Mouse (Mus musculus): Measurements from ENCODE around the gene Inhbe.
A peak's percentile ranks its signal among the peaks of the same experiment; 100 is the strongest.

Gene Inhbe

DNA sequence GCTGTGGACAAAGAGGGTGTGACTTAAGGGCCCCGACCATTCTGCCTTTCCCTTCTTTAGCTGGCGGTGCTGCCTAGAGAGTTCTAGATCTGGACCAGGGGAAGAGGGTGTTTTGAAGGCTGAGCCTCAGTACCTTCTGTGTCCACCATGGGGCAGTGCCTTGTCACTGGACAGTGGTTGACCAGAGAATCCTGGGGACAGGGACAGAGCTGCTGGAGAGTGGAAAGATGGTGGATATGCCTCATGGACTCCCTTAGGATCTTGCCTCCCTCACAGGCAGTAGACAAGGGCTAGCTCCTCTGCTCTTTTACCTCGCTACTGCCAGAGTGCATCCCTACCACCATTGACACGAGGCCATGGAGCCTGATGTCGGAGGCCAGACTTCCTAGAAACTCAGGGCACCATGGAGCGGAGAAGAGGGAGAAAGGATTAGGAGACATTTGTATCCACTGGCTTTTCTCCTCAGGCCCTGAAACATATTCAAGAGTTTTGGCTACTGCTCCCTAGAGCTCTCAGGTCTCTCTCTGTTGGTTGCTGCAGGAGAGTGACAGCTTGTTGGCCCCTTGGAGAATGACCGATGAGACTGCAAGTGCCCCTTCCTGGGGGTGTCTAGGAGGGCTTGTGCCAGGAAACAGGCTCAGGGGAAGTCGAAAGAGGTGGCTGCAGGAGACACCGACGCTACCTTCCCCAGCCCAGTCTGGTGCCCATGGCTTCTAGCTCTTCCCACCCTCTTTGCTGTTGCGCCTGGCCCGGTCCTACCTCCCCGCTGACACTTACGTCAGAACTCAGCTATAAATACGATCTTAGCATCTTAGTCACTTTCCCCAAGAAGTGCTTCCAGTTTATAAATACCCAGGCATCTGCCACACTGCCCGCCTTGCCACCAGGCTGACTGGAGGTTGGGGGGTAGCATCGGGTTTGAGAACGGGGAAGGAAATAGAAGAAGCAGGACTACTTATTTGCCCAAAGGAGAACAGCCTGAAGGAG, at the start of gene Inhbe:
Inhbe (minus strand) TSS at position 503 of the 987 bp plus-strand sequence.
- no peak for DNase-seq (ENCODE audit: low read depth, low spot score)

GRCm38 (mm10) chr10:127391774-127392173, 37.6 kb upstream of the Inhbe start:
- peak; percentile 84 for DNase-seq (ENCODE audit: low read depth, low spot score)

- DNase-seq (ENCODE audit: low read depth, low spot score), result no peak
These were observed 27.5 kb upstream of the Inhbe start for GRCm38 (mm10) chr10:127381743-127382134.

GRCm38 (mm10) chr10:127380767-127381742, 26.8 kb upstream of the Inhbe start:
- DNase-seq (ENCODE audit: low read depth, low spot score), result peak; percentile 77

GRCm38 (mm10) chr10:127380251-127380691, 26.1 kb upstream of the Inhbe start, which contains the start of gene R3hdm2:
TSS of gene R3hdm2 (plus strand) at chr10:127380327.
- peak; percentile 98 for DNase-seq (ENCODE audit: low read depth, low spot score)

GRCm38 (mm10) chr10:127379654-127380053, 25.4 kb upstream of the Inhbe start:
- no peak for DNase-seq (ENCODE audit: low read depth, low spot score)

- DNase-seq (ENCODE audit: low read depth, low spot score), result no peak
These were observed 23.5 kb upstream of the Inhbe start for GRCm38 (mm10) chr10:127377700-127378099.

DNA sequence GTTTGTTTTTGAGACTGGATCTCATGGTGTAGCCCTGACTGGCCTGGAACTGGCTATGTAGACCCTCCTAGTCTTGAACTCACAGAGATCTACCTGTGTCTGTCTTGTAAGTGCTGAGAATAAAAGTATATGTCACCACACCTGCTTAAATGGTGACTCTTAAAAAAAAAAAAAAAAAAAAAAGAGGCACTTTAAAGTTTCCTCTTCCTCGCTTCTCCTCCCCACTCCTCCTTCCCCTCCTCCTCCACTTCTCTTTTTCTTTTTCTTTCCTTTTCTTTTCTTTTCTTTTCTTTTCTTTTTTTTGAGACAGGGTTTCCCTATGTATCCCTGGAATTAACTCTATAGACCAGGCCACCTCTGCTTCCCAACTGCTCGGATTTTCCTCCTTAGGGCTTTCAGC, 16.8 kb upstream of the Inhbe start:
- DNase-seq (ENCODE audit: low read depth, low spot score), result no peak

- DNase-seq (ENCODE audit: low read depth, low spot score), result no peak
These were observed 15.9 kb upstream of the Inhbe start, which contains the start of gene Inhbc for GRCm38 (mm10) chr10:127369834-127370820. TSS of gene Inhbc (minus strand) at chr10:127370431.

GRCm38 (mm10) chr10:127368273-127368672, 14.1 kb upstream of the Inhbe start:
- no peak for DNase-seq (ENCODE audit: low read depth, low spot score)

DNA sequence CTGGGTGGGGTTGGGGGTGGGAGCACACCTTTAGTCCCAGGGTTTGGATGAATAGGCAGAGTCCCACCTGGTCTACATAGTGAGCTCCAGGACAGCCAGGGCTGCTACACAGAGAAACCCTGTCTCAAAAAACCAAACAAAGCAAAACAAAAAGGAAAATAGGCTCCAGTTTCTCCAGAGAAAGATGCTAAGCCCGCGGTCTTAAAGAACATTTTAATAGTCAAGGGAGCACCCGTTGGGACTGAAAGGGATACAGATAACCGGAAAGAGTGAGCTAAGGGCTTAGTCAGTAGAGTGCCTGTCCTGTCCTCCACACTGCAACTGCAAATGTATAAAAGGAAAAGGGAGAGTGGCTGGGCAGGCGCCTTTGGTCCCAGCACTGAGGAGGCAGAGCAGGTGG, 12.9 kb upstream of the Inhbe start:
- no peak for DNase-seq (ENCODE audit: low read depth, low spot score)

- no peak for DNase-seq (ENCODE audit: low read depth, low spot score)
These were observed 6.5 kb upstream of the Inhbe start for GRCm38 (mm10) chr10:127360714-127361113.

DNA sequence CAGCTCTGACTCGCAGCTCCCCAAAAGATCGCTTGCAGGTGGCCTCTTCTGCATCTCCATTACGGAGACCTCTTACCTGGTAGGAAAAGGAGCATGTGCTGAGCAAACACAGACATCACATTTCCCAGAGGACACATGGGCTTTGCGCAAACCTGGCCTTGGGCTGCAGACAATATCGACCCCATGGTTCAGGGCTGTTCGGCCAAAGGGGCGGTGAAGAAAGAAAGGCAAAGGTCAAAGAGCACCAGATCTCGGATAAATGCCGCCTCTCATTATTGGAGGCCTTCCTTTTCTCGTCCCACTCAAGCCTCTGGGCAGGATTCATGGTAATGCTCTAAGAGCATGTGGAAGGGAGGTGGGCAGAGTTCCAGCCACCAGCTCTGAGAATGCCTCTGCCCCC, 1.1 kb upstream of the Inhbe start:
- no peak for DNase-seq (ENCODE audit: low read depth, low spot score)

DNA sequence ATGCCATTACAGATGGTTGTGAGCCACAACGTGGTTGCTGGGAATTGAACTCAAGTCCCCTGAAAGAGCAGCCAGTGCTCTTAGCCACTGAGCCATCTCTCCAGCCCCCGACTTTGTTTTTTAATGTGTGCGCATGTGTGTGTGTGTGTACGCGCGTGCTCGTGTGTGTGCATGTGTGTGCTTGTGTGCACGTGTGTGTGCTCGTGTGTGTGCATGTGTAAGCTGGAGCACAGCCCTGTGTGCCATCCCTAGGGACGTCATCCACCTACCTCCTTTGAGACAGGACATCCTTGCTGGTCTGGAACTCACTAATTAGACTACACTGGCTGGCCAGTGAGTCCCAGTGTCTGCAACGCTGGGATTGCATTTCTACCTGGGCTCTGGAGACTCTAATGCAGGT, 1.4 kb downstream of the Inhbe start:
- DNase-seq (ENCODE audit: low read depth, low spot score), result no peak

DNA sequence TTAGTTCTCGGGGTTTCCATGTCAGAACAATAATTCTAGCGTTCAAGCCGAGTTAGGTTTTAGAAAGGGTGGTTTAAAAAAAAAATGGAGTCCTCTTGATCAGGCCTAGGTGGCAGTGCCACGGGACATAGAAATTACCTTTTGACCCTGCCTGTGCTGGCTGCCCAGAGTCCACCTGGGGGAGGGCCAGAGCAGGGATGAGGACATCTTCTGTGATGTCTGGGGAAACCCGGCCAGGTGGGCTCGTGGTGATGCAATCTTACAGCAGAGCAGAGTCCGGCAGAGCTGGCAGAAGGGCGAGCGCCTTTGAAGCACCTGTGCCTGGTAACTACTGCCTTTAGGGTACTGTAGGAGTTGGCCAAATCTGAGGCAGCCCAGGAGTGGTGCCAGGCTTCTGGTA, 2.0 kb downstream of the Inhbe start:
- DNase-seq (ENCODE audit: low read depth, low spot score), result no peak

GRCm38 (mm10) chr10:127351719-127352118, 2.5 kb downstream of the Inhbe start:
- DNase-seq (ENCODE audit: low read depth, low spot score), result peak; percentile 28

DNA sequence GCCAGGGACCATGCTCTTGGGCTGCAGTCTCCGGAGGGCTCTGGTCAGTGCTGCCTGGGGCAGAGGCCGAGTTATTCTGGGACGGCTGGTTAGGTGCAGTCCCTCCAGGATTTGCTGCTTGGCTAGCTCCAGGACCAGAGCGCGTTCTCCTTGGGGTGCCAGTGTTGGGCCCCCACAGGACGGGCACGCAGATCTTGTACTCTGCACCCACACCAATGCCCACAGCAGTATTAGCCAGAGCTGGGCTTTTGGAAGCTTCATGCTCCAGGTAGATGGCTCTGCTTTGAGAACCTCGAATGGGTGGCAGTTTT, 3.0 kb downstream of the Inhbe start:
- DNase-seq (ENCODE audit: low read depth, low spot score), result no peak

DNA sequence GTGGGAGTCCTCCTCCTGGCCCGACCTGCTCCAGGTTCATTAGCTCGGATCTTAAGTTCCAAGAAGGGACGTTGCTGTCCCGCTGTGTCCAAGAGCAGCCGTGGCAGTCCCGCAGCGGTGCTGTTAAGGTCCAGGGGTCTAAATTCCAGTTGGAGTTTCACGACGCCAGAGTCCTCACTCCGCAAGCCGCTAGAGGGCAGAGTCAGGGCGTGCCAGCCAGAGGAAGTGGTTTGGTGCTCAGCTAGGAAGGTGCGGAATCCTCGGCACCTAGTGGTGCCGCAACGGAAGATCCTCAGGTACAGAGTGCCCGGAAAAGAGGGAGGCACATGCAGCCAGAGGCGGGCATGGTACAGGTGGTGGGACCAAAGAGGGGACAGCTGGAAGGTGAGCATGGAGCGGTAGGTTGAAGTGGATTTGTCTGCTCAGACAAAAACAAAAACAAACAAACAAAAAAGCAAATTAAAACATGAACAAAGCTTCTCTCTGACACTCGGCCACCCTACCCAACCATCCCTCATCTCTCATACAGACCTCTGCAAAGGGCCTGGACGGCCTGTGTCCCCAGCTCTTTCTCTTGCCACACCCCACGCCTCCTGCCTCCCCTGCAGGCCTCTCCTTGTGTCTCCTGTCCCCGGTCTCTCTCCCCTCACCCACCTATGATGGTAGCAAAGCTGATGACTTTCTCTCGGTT, 3.5 kb downstream of the Inhbe start:
- peak; percentile 92 for DNase-seq (ENCODE audit: low read depth, low spot score)

GRCm38 (mm10) chr10:127349810-127350209, 4.4 kb downstream of the Inhbe start:
- no peak for DNase-seq (ENCODE audit: low read depth, low spot score)

- peak; percentile 84 for DNase-seq (ENCODE audit: low read depth, low spot score)
These were observed 5.3 kb downstream of the Inhbe start for GRCm38 (mm10) chr10:127348957-127349356.

All from ZHBTc4 (cell line).